Mouse (Mus musculus) intestine, postnatal 0 days (tissue): Measurements from ENCODE around the gene Pabpc6. TPM values are rescaled to one million over a fixed set of nuclear protein-coding genes. Genes with fewer than 3 reads are reported as not detected.
A peak's percentile ranks its signal among the peaks of the same experiment; 100 is the strongest.

Experiments
- ATAC-seq: fragments of 200-750 bp; cut with Nextera tagmentation; 2 replicates; pipeline ENCODE4 v1.8.0; 2017; ENCODE audit warnings: mild to moderate bottlenecking, moderate TSS enrichment, moderate library complexity
- H3K27ac ChIP-seq: fragments of 300-500 bp; sonication (generic); 2 replicates; pipeline ENCODE4 v1.5.1; 2014; ENCODE audit warnings: mild to moderate bottlenecking, low read depth, low read length, moderate library complexity
- H3K27me3 ChIP-seq: fragments of 300-500 bp; sonication (generic); replicated peaks from 2 replicates; pipeline ENCODE4 v1.6.1; 2014; ENCODE audit warnings: low read length, mixed read lengths; ENCODE audit not compliant: control insufficient read depth, insufficient read depth
- H3K36me3 ChIP-seq: fragments of 300-500 bp; sonication (generic); 2 replicates; pipeline ENCODE4 v1.6.1; 2014; ENCODE audit warnings: mild to moderate bottlenecking, moderate library complexity; ENCODE audit not compliant: control insufficient read depth, insufficient read depth
- H3K4me1 ChIP-seq: fragments of 300-500 bp; sonication (generic); replicated peaks from 2 replicates; pipeline ENCODE4 v1.6.1; 2014; ENCODE audit warnings: antibody characterized with exemption, low read length, mixed read lengths; ENCODE audit not compliant: control insufficient read depth, insufficient read depth
- H3K4me2 ChIP-seq: fragments of 300-500 bp; sonication (generic); replicated peaks from 2 replicates; pipeline ENCODE4 v1.6.1; 2014; ENCODE audit warnings: low read depth, mild to moderate bottlenecking, moderate library complexity
- H3K4me3 ChIP-seq: fragments of 300-500 bp; sonication (generic); 2 replicates; pipeline ENCODE4 v1.5.1; 2014; ENCODE audit warnings: low read depth, low read length
- H3K9ac ChIP-seq: fragments of 300-500 bp; sonication (generic); 2 replicates; pipeline ENCODE4 v1.6.1; 2014; ENCODE audit warnings: mild to moderate bottlenecking, low read depth, low read length
- H3K9me3 ChIP-seq: fragments of 300-500 bp; sonication (generic); 2 replicates; pipeline ENCODE4 v1.6.1; 2016; ENCODE audit warnings: mixed run types; ENCODE audit not compliant: control insufficient read depth
- CTCF ChIP-seq: sonication (generic); IDR thresholded peaks from 2 replicates; pipeline ENCODE4 v1.5.1; 2016; ENCODE audit warnings: low read depth, mild to moderate bottlenecking, control low read depth, antibody characterized with exemption, moderate library complexity
- polyA plus RNA-seq: library from polyadenylated mRNA; unstranded; fragments of >200 nt; fragmentation: Nextera tagmentation; extraction: Ambion mirVana; gene quantifications from 2 replicates; pipeline ENCODE4 v1.2.1, GENCODE M21; 2015

The Pabpc6 gene
- polyA plus RNA-seq, 1 experiment from 2014 or later, result not detected

GRCm38 (mm10) chr17:9627011-9627410, 42.5 kb downstream of the Pabpc6 start:
- TF ChIP-seq CTCF, result no peak
- ATAC-seq, result 0 out of 2 replicates have a peak, but pooled peaks have one; percentile 38

More at GRCm38 (mm10) chr17:9627011-9627410, 42.5 kb downstream of the Pabpc6 start:
- H3K27ac ChIP-seq, result no peak overlapping the region
- no peaks in the 10 kb centered on the region for H3K4me1 ChIP-seq
- no peak overlapping the region for H3K4me3 ChIP-seq
- H3K36me3 ChIP-seq, result no peaks in the 10 kb centered on the region
- H3K9ac ChIP-seq, result no peak overlapping the region
- no peak overlapping the region for H3K4me2 ChIP-seq
- no peaks in the 10 kb centered on the region for H3K9me3 ChIP-seq
- H3K27me3 ChIP-seq, result peaks cover 24% of the 10 kb centered on the region

Other genes with a start within 250 kb of the Pabpc6 start
- gene Gm17728, start 247.7 kb downstream of the Pabpc6 start, polyA plus RNA-seq, result not detected in 2 replicates